Comparison of ENCODE assay signal across 13 mouse cellular contexts in genomic region chr9:101348771-101349170, GRCm38 (mm10).
"Had no signal": no experiment of that assay in that cellular context is flagged by ENCODE, and none has a peak within 500 bp of the region (broad histone marks: within the 10 kb centered on the region; RNA-seq: fewer than 3 reads in every experiment).

No protein-coding gene starts in this region.

- DNase-seq: gastrocnemius, adult 2 months; gastrocnemius, postnatal 10 days; gastrocnemius, postnatal 25 days; heart, adult 2 months; heart, postnatal 10 days; heart, postnatal 4 days; kidney, adult 18-20 months; kidney, adult 8-10 months; kidney, postnatal 10 days; kidney, postnatal 25 days; kidney, postnatal 4 days; liver; liver, embryonic 13.5 days had no signal
